Mouse (Mus musculus) lung, adult 2 months (tissue): ENCODE data around the gene Fgfr3.

Source experiments
- CTCF ChIP-seq: fragments of 200-500 bp; IDR thresholded peaks from 2 replicates; pipeline ENCODE4 v1.5.1; 2011; ENCODE audit warnings: mild to moderate bottlenecking, low read length, control low read depth; ENCODE audit not compliant: insufficient read depth
- POLR2A ChIP-seq: fragments of 200-500 bp; IDR thresholded peaks from 2 replicates; pipeline ENCODE4 v1.6.1; 2011; ENCODE audit warnings: low read depth, mild to moderate bottlenecking, control low read depth, low read length, borderline replicate concordance; ENCODE audit errors: extremely low read depth

DNA sequence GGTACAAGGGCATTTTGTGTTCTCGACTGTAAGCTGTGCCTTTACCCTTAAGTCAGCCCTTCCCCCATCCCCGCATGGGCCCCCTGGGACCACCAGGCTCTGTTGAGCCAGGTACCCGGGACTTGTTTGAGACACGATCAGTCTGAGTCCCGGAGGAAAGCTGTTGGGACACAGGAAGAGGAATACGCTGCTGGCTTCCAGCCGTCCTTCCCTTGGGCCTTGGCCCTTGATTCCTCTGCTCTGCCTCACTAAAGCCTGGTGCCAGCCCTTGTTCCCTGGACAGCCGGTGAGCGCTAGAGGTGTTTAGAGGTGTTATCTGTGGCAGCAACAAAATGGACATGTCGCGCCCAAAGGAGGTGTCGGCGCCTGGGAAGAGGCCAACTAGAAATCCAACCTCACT is 21.5 kb upstream of the Fgfr3 start:
- TF ChIP-seq CTCF (no peak), POLR2A (no peak)
